Mouse (Mus musculus) gastrocnemius, postnatal 4 days (tissue): Measurements from ENCODE around the gene Fmo1. TPM values are rescaled to one million over a fixed set of nuclear protein-coding genes. Genes with fewer than 3 reads are reported as not detected.
"Not testable (repeated sequence)": the region's sequence is repeated elsewhere in the genome, so short reads cannot be mapped to it uniquely, and the experiment has no call there.

Experiments
- DNase-seq, 2 experiments: peaks; one replicate each; pipeline ENCODE4 v3.0.0; 2021 to 2022; ENCODE audit warnings: low spot score in 2 of 2, mixed read lengths in 2 of 2
- total RNA-seq, 2 experiments: library from RNA; stranded (reverse); gene quantifications; 2 replicates each; pipeline ENCODE4 v1.2.3; 2021

Fmo1 gene
- total RNA-seq, 2 experiments from 2014 or later = 49.6 to 62.8 TPM

DNA sequence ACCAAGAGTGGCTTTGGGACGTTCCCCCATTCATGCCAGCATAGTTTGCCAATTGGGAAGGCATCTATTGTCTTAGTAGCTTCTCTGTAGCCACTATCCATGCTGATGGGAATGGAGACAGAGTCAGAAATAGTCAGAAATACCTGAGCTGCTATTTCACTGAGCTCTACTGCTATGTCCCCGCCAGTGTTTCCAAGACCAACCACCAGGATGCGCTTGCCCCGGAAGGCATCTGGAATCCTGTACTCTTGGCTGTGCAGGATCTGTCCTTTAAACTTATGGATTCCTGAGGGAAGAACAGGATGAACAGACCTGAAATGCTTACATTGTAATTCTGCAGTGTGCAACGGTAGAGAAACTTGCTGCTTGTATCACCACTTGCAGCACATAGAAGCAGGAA lies 61.4 kb downstream of the Fmo1 start:
- no peak for DNase-seq

DNA sequence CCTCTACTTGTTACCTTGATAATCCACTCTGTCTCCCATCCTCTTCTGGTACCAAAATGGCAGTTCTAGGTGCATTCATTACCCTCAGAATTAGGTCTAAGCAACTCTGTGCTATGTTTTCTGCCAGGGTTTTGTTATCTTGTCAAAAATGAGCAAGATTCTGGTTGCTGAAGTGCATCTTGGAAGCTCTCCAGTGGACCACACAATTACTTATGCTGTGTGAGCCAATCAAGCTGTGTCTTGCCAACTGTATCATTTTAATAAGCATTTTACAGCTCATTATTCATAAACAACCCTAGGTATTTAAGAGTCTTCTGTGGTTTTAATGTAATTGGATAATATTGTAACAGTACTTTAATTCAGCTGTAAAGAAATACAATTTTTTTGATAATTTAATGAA lies 70.0 kb downstream of the Fmo1 start:
- no peak for DNase-seq

DNA sequence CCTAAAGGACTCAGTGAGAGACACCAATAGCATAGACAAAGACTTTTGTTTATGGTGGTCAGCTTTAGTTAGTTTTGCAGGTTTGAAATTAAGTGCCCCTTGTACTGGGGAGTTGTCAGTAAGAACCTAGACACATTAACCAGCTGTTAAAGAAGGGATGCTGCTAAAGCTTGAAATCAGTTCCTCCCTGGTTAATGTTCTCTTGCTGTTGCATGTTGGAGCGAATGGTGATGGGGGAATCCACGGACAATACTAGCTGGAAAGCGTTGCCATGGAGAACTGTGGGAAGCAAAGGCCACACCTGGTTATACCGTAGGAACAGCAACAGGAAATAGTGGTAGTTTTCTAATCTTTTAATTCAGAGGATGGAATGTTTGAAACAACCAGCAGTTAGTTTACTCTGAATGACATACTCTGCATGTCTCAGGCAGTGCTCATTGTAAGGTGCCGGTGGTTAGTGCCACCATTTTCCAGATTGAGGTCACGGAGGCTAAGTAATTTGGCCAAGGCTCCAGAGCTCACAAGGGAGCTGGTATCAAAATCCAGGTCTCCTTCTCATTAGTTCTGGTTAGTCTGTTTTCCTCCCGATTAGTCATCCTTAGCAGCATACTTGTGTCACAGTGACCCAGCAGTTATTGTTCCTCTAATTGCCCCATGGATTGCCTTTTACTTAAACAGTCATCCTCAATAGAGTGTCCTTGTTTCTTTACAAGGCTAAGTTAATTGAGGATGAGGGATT lies 73.9 kb downstream of the Fmo1 start:
- DNase-seq = no peak

DNA sequence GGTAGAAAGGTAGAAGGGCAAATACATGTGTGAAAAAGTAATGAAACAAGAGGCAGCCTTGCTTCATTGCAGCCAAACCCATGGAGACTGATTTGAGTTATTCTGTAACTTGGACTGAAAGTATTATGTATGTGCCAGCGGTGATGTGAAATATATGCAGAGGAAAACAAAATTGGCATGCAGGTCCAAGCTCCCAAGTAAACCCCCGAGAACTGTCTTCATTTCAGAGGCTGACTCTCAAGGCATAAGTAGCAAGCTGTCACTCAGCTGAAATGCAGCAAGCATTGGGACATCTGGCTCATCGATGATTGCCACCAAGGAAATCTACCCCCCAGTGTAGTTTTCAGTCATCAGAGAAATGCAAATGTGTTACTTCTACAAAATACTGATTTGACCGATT lies 81.2 kb downstream of the Fmo1 start:
- DNase-seq = no peak

DNA sequence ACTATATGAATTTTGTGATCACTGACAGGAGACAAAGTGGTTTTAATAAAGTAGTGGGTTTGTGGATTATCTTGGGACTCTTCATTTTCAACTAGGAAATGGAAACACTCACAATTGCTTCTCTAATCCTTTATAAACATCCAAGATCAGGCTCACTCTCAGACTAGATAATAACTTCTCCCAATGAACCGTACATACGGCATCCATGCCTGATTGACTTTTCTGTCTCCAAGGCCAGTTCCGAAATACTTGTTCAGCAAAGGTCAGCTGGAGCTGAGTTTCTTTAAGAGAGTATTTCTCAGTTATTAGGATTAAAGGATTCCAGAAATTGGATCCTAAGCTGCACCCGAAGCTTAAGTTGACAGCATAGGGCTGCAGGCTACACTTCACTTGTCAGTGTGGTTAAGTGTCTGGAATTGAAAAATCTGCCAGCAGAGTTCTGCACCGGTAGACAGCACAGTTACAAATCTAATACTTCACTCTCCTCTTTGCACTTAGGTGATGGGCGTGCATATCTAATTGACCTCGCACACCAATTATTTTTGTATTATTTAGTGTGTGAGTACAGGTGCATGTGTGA lies 82.7 kb downstream of the Fmo1 start:
- DNase-seq = no peak

DNA sequence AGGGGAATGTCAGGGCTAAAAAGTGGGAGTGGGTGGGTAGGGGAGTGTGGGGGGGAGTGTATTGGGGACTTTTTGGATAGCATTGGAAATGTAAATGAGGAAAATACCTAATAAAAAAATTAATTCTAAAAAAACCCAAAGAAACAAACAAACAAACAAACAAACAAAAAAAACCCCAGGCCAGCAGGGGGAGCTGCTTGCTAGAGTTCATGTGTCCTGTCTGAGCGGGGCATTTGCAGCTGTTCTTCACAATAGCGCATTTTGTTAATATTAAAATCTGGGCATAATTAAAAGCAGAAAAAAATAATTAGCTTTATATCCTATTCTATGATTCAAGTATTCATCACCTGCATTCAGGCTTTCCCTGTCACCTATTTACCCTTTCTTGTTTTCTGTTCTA lies 85.4 kb downstream of the Fmo1 start:
- DNase-seq = not testable (repeated sequence)

Other genes starting within 250 kb of the Fmo1 start
- 10 to 100 TPM in 1 of 2 experiments, 1 to 10 TPM in 1; 6.5 to 14.9 TPM for gene Myoc, start 227.5 kb downstream of the Fmo1 start, total RNA-seq
- not detected for gene Myocos, start 208.4 kb downstream of the Fmo1 start, total RNA-seq
- gene Prrc2c, start 126.1 kb downstream of the Fmo1 start, total RNA-seq = 100 to 1,000 TPM; 137 to 139 TPM
- gene Fmo4, start 52.6 kb downstream of the Fmo1 start, total RNA-seq = under 1 TPM in 1 of 2 experiments, not detected in 1; 0.15 TPM
- gene Fmo2, start 32.1 kb upstream of the Fmo1 start, total RNA-seq = 1 to 10 TPM; 2.7 to 3.4 TPM
- gene Fmo6, start 70.9 kb upstream of the Fmo1 start, total RNA-seq = under 1 TPM in 1 of 2 experiments, not detected in 1; 0.16 TPM
- not detected for gene Fmo3, start 117.9 kb upstream of the Fmo1 start, total RNA-seq
- not detected for gene Mroh9, start 219.1 kb upstream of the Fmo1 start, total RNA-seq